Mouse (Mus musculus) neural tube, embryonic 11.5 days (tissue): ENCODE results near the gene Olfr871. TPM values are rescaled to one million over a fixed set of nuclear protein-coding genes. Genes with fewer than 3 reads are reported as not detected.

Experiments
- polyA plus RNA-seq: library from polyadenylated mRNA; unstranded; fragments of >200 nt; fragmentation: Nextera tagmentation; extraction: Ambion mirVana; gene quantifications from 2 replicates; pipeline ENCODE4 v1.2.1, GENCODE M21; 2014

Gene Olfr871
- polyA plus RNA-seq, 1 experiment from 2014 or later: not detected

Other genes with a start within 250 kb of the Olfr871 start
- not detected in 2 replicates for gene Olfr866, start 184.2 kb upstream of the Olfr871 start, polyA plus RNA-seq
- not detected in 2 replicates for gene Olfr867, start 154.6 kb upstream of the Olfr871 start, polyA plus RNA-seq
- not detected in 2 replicates for gene Olfr868, start 113.6 kb upstream of the Olfr871 start, polyA plus RNA-seq
- not detected in 2 replicates for gene Olfr869, start 83.2 kb upstream of the Olfr871 start, polyA plus RNA-seq
- not detected in 2 replicates for gene Olfr870, start 38.1 kb upstream of the Olfr871 start, polyA plus RNA-seq
- not detected in 2 replicates for gene Olfr872, start 24.9 kb downstream of the Olfr871 start, polyA plus RNA-seq
- not detected in 2 replicates for gene Olfr39, start 70.1 kb downstream of the Olfr871 start, polyA plus RNA-seq
- gene Olfr873, start 86.3 kb downstream of the Olfr871 start, polyA plus RNA-seq: not detected in 2 replicates
- not detected in 2 replicates for gene Olfr18, start 123.9 kb downstream of the Olfr871 start, polyA plus RNA-seq
- gene Zfp560, start 173.0 kb downstream of the Olfr871 start, polyA plus RNA-seq: 31.1 and 33.8 TPM in 2 replicates
- gene Zfp26, start 248.0 kb downstream of the Olfr871 start, polyA plus RNA-seq: 31.0 and 37.7 TPM in 2 replicates